Mouse (Mus musculus): ENCODE measurements around the gene Nipsnap3a.

DNA sequence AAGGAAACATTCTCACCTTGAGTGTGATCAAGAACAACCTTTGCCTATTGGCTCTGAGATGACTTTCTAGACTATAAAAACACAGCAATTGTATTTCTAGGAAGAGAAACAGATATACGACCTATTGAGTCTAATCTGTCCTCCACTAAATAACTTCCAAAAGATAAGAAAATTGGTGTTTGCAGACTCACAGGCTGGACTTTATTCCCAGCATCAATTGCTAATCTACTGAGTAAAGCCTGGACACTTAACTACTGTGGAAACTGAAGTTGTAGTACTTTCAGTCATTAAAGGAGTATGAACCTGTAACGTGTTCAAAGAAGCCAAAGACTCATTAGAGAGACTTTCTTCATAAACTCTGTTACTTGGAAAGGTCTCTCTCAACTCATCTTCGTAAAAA is 38.7 kb downstream of the Nipsnap3a start:
- TF ChIP-seq MAX (IDR thresholded peaks at IDR 0.05; ENCODE audit: low read length) (no peak), CTCF (IDR thresholded peaks at IDR 0.05 in 2 of 3, conservative IDR thresholded peaks at IDR 0.05 in 1 of 3; ENCODE audit: control insufficient read depth in 1 of 3, insufficient read depth in 1 of 3, low read depth in 2 of 3, low read length in 3 of 3, poor library complexity in 1 of 3, severe bottlenecking in 1 of 3) (no peak), POLR2A (IDR thresholded peaks at IDR 0.05; ENCODE audit: control insufficient read depth in 1 of 2, insufficient read depth in 1 of 2, low read depth in 1 of 2, low read length in 2 of 2, poor library complexity in 1 of 2) (no peak), HCFC1 (IDR thresholded peaks at IDR 0.05; ENCODE audit: low read depth, low read length) (no peak), TBP (IDR thresholded peaks at IDR 0.05; ENCODE audit: low read depth, low read length) (no peak), SMC3 (IDR thresholded peaks at IDR 0.05; ENCODE audit: low read depth, low read length) (no peak), POLR2AphosphoS5 (IDR thresholded peaks at IDR 0.05; ENCODE audit: borderline replicate concordance, low read depth, low read length) (no peak)
